Mouse (Mus musculus) stomach, postnatal 0 days (tissue): ENCODE data around the gene Arhgap29.

ENCODE experiments used
- CTCF ChIP-seq: IDR thresholded peaks from 2 replicates; pipeline ENCODE4 v1.5.1; 2016; ENCODE audit warnings: antibody characterized with exemption, low read depth, mild to moderate bottlenecking, moderate library complexity
- EP300 ChIP-seq: optimal IDR thresholded peaks from 2 replicates; pipeline ENCODE3; 2016; ENCODE audit warnings: antibody characterized with exemption

- TF ChIP-seq CTCF (no peak), EP300 (no peak)
These were observed 45.7 kb upstream of the Arhgap29 start for GRCm38 (mm10) chr3:121906623-121907022.
